Mouse (Mus musculus) naive thymus-derived CD4-positive, alpha-beta T cell, adult 5 months (primary cell): Measurements from ENCODE around the gene 6030452D12Rik. TPM values are rescaled to one million over a fixed set of nuclear protein-coding genes. Genes with fewer than 3 reads are reported as not detected.

ENCODE experiments used
- polyA plus RNA-seq: library from polyadenylated mRNA; unstranded; fragments of 100-300 nt; shearing (Covaris generic); gene quantifications from one replicate; pipeline ENCODE4 v1.2.1, GENCODE M21; 2017

6030452D12Rik gene
- polyA plus RNA-seq: not detected

DNA sequence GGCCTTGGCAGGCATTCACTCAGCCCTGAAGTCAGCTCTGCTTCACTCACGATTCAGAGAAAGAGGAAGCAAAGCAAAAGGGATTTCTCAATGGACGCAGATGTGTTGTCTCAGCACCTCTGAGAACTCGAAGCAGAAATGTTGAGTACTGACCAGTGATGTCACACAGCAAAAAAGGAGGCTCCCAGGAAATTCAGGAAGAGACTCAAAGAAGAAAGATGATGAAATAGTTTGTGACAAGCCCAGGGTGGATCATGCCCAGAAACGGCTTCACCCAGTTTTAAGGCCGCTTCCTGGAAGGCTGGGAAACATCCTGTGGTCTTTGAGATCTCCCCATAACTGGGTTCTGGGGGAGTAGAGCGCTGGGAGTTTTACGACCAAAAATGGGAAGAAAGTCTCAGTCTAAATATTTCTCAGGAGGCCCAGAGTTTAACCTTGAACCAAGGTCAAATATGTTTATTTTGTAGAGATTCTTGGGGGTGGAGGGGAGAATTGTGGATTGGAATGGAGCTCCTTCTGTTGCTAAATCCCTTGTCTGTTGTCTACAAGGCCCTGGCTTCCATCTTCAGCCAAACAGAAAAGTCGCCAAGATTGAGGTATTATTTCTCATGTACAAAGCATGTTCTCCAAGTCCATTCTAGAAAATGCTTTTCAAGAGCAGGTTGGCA, at the start of gene 6030452D12Rik:
6030452D12Rik (plus strand) TSS at position 505 of the 668 bp plus-strand sequence.

DNA sequence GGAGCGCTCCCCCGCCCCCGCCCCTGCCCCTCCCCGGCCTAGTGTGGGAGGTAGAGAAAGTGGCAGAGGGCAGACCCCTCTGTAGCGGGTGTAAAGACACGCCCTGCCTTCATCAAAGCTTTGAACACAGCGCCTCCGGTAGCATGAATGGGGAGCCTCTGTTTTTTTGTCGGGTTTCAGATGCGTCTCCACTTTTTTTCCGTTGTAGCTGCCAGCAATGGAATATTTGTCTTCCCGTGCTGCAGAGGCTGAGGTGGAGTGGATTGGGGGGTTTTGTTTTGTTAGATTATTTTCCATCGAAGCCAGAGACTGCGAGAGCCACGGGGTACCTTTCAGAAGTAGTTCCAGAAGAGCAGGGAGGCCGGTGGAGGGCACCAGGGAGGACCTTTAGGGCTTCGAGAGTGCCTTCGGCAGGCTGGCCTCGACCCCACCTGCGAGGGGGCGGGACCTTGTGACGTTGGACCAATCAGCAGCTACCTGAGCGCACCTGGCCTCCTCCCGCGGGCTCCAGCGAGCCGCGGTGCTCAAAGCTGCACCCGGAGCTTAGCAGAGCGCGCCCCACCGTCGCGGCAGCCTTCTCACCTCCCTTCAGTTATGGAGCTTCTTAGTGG, 10.1 kb downstream of the 6030452D12Rik start, which contains the start of gene Cdh3:
Cdh3 (plus strand) TSS at position 527 of the 611 bp plus-strand sequence.

Other genes starting within 250 kb of the 6030452D12Rik start
- gene Smpd3, start 162.5 kb upstream of the 6030452D12Rik start, polyA plus RNA-seq: not detected
- gene Zfp90, start 85.2 kb upstream of the 6030452D12Rik start, polyA plus RNA-seq: 3.9 TPM
- 0.07 TPM for gene Cdh3, start 10.4 kb downstream of the 6030452D12Rik start, polyA plus RNA-seq
- gene Gm10073, start 72.9 kb downstream of the 6030452D12Rik start, polyA plus RNA-seq: 6.4 TPM
- 0.31 TPM for gene Cdh1, start 102.8 kb downstream of the 6030452D12Rik start, polyA plus RNA-seq
- 17.9 TPM for gene Tango6, start 182.5 kb downstream of the 6030452D12Rik start, polyA plus RNA-seq